Mouse (Mus musculus): ENCODE data around the gene Mrpl33.

- no peak for TF ChIP-seq CTCF (IDR thresholded peaks at IDR 0.05; ENCODE audit: low read depth, low read length)
- TF ChIP-seq POLR2A (IDR thresholded peaks at IDR 0.05; ENCODE audit: extremely low read depth, insufficient read depth, low read length): no peak
These were observed at the start of gene Mrpl33 for GRCm38 (mm10) chr5:31596481-31597429.

All from liver, adult 2 months (tissue).